Mouse (Mus musculus) cortical plate, adult 2 months (tissue): ENCODE measurements around the gene Olfr631.

ENCODE experiments used
- CTCF ChIP-seq: fragments of 200-500 bp; IDR thresholded peaks from 2 replicates; pipeline ENCODE4 v1.5.1; 2011; ENCODE audit warnings: mild to moderate bottlenecking, control low read depth, low read length; ENCODE audit not compliant: insufficient read depth; ENCODE audit errors: extremely low read depth
- POLR2A ChIP-seq: fragments of 200-500 bp; IDR thresholded peaks from 2 replicates; pipeline ENCODE4 v1.6.1; 2011; ENCODE audit warnings: mild to moderate bottlenecking, low read length, control low read depth; ENCODE audit not compliant: insufficient read depth; ENCODE audit errors: extremely low read depth

DNA sequence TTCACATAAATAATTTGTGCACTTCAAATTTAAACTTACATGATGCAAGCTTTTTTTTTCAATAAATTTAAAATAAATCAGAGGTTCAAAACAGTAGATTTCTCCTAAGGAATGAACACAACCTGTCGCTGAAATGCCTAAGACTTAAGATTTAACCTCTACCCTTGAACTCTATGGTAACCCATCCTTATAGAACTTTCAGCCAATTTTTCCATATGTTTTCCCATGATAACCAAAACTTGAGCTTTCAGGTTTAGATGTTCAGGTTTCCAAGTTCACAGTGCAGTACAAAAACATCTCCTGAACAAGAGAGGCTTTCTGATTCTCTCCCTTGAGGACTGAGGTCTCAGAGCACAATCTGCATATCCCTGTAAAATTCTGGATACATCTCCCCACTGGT, 42.2 kb downstream of the Olfr631 start, which contains the start of gene Olfr635:
- no peak for TF ChIP-seq CTCF
- no peak for TF ChIP-seq POLR2A
